Mouse (Mus musculus) lung, postnatal 0 days (tissue): ENCODE results near the gene Elfn1.

Source experiments
- CTCF ChIP-seq: IDR thresholded peaks from 2 replicates; pipeline ENCODE4 v1.5.1; 2016; ENCODE audit warnings: antibody characterized with exemption, mild to moderate bottlenecking
- EP300 ChIP-seq: IDR thresholded peaks from 2 replicates; pipeline ENCODE4 v1.6.1; 2016; ENCODE audit warnings: antibody characterized with exemption, mild to moderate bottlenecking, control low read depth

DNA sequence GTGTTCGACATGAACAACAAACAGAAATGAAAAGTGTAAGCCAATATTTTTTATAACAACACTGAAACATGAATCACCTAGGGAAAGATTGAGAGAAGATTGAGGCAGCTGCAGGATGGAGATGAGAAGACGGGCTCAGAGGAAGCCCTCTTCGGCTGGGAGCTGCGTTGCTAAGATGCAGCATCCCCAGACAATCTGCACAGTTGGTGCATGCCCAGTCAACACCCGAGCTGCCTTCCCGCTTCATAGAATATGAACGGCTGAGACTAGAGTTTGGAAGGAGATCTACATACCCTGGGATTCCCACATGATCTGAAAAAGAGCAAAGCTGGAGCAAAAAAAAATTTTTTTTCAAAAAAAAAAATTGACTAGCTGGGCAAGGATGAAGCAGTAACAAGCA, 111.0 kb downstream of the Elfn1 start:
- TF ChIP-seq CTCF (no peak), EP300 (no peak)
